Mouse (Mus musculus): ENCODE results near the gene Ptprr.

Ptprr gene

DNA sequence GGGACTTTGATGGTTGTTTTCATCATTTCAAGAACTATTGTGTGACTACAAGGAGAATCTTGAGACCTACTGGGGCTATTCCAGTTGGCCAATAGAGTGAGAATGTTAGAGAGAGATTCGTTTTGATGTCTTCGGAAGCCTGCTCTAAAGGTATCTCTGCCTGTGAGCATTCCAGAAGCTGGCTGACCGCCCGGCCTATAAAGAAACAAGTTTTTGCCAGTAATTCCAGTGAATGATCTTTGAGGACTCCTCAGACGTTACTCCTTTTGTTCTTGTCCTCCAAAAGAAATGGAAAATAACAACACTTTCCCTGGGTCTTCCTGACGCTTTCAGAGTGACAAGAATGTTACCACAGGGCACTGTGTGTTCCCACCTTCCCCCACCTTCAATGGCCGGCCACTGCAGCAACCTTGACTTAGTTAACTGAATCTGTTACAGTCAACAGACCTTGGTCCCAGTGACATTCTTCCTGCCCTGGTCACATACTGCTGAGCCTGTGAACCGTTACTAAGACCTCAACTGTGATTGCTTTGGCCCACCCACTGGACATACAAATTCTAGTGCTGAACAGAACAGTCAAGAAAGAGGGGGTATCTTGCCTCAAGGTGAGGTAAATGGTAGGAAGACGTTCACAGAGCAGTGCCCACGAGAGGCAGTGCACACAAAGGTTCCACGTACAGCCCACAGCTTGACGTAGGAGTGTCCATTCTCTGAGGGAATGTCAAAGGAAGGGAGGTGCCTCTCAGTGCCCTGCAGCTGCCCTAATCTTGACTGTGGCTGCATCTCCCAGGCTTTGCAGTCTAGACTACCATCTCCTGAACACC, 252.8 kb downstream of the Ptprr start:
- DNase-seq = peak; percentile 57

DNA sequence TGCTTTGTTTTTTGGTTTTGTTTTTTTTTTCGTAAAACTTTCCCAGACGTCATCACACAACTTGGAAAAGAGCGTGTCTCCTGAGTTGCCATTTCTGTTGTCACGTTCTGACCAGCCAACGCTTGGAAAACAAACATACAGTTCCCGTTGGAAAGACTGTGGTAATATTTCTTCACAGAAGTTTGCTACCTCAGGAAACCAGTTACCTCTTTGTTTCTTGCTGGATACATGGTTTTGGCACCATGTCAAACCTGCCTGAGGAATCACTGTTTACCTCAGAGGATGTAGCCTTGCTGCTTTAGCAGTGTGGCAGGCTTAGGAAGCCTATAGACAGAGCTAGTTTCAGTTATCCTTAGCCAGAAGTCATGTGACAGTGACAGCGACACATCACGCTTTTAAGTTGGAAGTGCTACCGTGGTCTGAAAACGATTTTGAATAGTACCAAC, 253.5 kb downstream of the Ptprr start:
- no peak for DNase-seq

GRCm38 (mm10) chr10:116272156-116272555, 254.1 kb downstream of the Ptprr start:
- no peak for DNase-seq

GRCm38 (mm10) chr10:116275280-116275679, 257.3 kb downstream of the Ptprr start, which contains the start of gene Ptprb:
TSS of gene Ptprb (plus strand) at chr10:116275523.
- no peak for DNase-seq

- no peak for DNase-seq
These were observed 268.8 kb downstream of the Ptprr start for GRCm38 (mm10) chr10:116286697-116287344.

GRCm38 (mm10) chr10:116288130-116288529, 270.1 kb downstream of the Ptprr start:
- DNase-seq = peak; percentile 62

DNA sequence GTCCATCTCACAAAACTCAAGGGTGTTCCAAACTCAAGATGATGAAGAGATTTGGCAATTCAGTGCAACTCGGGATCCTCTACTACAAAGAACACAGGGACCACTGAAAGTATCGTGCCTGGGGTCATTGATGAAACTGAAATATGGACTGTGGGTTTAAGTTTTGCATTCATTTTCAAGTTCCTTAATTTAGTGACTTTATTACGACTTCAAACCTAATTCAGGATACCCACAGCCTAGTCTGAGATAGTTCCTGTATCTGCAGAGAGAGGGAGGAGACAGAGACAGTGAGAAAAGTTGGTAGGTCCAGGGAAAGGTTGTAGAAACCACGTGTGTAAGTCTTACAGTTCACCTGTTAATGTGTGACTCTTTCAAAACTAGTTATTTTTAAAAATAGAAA, 272.5 kb downstream of the Ptprr start:
- DNase-seq = no peak

GRCm38 (mm10) chr10:116291153-116291755, 273.2 kb downstream of the Ptprr start:
- DNase-seq = no peak

DNA sequence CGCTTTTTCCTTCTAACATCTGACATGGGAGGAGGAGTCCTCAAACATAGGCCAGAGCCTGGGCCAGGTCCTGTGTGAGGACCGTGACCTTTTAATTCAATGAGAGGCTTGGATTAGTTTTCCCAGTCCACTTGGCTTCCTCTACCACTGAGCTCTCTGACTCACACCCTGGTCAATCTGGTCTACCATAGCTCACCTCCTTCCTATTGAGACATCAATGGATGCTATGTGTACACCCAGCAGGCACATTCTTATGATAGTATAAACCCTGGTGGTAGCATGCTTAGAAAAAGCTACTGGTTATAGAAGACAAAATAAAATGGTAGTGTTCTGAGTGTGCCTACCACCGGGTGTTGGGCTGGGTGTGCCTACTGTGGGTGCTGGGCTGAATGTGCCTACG, 278.4 kb downstream of the Ptprr start:
- DNase-seq = no peak

DNA sequence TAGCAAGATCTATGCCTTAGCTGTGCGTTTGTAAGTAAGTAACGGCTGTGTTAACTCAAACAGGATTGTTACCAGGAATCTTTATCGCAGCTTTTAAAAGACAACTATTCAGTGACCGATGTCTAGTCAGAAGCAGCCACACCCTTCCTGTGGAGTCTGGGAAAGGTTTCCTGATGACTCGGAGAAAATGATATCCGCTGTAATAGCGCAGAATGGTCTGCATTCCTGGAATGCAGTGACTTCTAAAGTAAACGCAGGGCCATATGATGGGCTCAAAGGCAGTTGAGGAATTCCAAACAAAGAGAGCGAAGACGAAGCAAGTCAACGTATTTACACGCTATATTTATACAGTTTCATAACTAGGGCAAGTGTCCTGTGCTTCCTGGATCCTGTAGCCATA, 279.8 kb downstream of the Ptprr start:
- no peak for DNase-seq

DNA sequence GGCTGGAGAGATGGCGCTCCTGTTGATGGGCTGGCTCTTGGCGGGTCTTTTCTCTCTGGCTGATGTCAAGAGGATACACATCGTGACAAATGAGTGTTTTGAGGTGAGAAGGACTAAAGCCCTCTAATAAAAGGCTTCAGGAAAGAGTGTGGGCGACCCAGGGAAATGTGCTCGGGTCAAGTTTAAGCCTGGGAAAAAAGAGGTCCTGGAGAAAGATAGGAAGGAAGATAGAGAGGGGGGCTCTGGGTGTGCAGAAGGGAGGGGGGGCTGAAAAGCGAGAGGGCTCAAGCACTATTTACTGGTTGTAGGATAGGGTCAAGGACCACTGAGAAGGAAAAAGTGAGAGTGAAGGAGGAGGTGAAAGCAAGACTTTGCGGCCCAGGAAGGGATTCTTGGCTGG, 282.8 kb downstream of the Ptprr start:
- peak; percentile 41 for DNase-seq

DNA sequence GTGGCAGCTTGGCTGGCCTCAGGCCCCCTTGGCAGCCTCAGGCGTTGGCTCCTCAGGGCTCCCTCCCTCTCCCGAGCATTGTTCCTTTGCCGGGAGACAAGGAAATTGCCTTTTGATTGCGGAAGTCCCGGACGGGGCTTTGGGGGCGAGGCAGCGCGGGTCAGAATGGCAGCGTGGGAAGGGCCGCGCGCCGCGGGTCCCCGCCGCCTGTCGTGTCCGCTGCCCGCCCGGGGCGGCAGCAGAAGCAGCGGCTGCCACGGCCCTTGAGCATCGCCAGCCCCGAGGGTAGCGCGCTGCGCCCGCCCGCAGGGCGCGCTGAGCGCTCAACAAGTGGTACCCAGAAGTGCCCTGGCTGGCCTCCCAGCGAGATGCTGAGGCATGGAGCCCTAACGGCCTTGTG, 283.2 kb downstream of the Ptprr start:
- DNase-seq = peak; percentile 64

DNA sequence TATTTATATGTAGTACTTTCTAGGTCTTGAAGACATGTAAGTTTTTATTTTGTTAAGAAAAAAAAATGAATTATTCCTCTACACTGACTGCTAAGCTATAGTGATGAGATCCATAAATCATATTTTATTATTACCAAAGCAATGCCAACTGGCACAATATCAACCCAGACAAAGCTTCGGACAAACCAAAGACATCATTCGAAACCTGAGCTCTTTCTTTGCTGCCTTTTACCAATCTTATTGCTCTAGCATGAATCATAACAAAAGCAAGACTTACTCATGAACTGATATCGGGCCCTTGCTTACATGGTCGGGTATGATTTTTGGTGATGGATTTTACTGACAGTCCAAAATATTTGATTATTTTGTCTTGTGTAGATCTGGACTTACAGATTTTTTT, 286.3 kb downstream of the Ptprr start:
- DNase-seq = no peak

DNA sequence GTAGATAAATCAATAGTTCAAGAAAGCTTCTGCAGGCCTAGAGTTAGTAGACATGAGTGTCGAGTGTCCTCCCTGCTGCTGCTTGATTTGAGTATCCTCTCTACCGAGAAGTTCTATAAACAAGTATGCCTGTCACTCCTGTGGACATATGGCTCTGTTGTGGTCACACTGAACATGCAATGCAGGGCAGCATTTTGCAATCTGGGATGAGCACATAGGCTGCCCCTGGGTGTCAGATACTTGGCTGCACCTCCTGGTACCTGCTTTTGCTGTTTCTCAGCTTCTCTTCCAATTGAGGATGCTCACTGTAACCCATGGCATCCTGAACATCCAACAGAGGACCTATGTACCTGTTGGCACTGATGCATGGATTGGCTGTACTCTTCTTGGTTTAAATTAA, 291.4 kb downstream of the Ptprr start:
- DNase-seq = no peak

DNA sequence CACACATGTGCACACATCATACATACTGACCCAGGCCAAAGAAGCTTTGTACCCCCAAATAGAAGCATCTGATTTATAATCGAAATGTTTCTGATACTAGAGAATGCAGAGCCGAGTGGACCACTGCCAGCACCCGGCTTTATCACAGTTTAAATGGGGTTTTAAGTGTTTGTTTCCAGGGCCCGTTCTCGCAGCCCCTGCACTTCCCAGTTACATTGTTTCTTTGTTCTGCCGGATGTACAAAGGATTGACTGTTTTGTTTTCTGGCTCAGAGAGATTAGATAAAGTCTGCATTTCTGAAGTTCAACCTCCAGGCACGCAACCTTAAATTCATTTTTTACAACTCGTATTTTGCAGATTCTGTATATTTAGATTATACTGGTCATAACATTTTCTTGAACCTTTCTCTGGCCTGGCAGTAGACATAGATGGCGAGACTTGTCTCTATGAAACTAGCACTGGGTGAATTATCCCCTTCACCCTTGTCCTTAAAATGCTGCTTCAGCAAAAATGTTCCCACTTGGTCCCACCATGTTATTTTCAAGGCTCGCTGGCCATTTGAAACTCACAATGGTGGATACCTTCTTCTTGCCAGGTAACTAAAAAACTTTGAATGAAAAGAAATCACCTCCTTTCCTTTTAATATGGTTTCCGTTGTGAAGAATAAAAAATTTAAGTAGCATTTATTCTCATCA, 292.6 kb downstream of the Ptprr start:
- no peak for DNase-seq

DNA sequence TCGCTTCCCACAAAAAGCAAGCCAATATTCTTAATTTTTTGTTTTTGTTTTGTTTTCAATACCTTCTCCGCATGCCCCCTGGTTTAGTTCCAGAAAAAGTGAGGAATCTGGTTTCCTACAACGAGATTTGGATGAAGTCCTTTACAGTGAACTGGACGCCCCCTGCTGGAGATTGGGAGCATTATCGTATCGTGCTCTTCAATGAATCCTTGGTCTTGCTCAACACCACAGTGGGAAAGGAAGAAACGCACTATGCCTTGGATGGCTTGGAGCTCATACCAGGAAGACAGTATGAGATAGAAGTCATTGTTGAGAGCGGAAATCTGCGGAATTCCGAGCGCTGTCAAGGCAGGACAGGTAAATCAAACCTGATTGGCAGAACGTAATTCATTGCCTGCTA, 301.2 kb downstream of the Ptprr start:
- DNase-seq = peak; percentile 72
